Mouse (Mus musculus) kidney, embryonic 14.5 days (tissue): Measurements from ENCODE around the gene Ube2q2. TPM values are rescaled to one million over a fixed set of nuclear protein-coding genes. Genes with fewer than 3 reads are reported as not detected.
"Not testable (repeated sequence)": the region's sequence is repeated elsewhere in the genome, so short reads cannot be mapped to it uniquely, and the experiment has no call there.

Experiments used
- ATAC-seq: fragments of 200-750 bp; cut with Nextera tagmentation; 2 replicates; pipeline ENCODE4 v1.8.0; 2017; ENCODE audit warnings: moderate number of reproducible peaks, mild to moderate bottlenecking, moderate TSS enrichment, moderate library complexity; ENCODE audit not compliant: low FRiP score, low TSS enrichment
- H3K27ac ChIP-seq: fragments of 300-500 bp; sonication (generic); 2 replicates; pipeline ENCODE4 v1.5.1; 2014; ENCODE audit warnings: low read depth, mild to moderate bottlenecking, low read length, moderate library complexity, mixed read lengths
- H3K27me3 ChIP-seq: fragments of 300-500 bp; sonication (generic); 2 replicates; pipeline ENCODE4 v1.6.1; 2014; ENCODE audit warnings: mild to moderate bottlenecking, low read length; ENCODE audit not compliant: control insufficient read depth, insufficient read depth
- H3K36me3 ChIP-seq: fragments of 300-500 bp; sonication (generic); 2 replicates; pipeline ENCODE4 v1.6.1; 2014; ENCODE audit warnings: low read length, mixed read lengths; ENCODE audit not compliant: control insufficient read depth, insufficient read depth
- H3K4me1 ChIP-seq: fragments of 300-500 bp; sonication (generic); 2 replicates; pipeline ENCODE4 v1.6.1; 2014; ENCODE audit warnings: low read length, mixed read lengths; ENCODE audit not compliant: control insufficient read depth, insufficient read depth
- H3K4me2 ChIP-seq: fragments of 300-500 bp; sonication (generic); replicated peaks from 2 replicates; pipeline ENCODE4 v1.6.1; 2014; ENCODE audit warnings: low read depth, mild to moderate bottlenecking, low read length
- H3K4me3 ChIP-seq: fragments of 300-500 bp; sonication (generic); 2 replicates; pipeline ENCODE4 v1.5.1; 2014; ENCODE audit warnings: mild to moderate bottlenecking, low read length
- H3K9ac ChIP-seq: fragments of 300-500 bp; sonication (generic); 2 replicates; pipeline ENCODE4 v1.6.1; 2014; ENCODE audit warnings: low read depth, mild to moderate bottlenecking, low read length, moderate library complexity
- H3K9me3 ChIP-seq: fragments of 300-500 bp; sonication (generic); 2 replicates; pipeline ENCODE4 v1.6.1; 2016; ENCODE audit warnings: low read length; ENCODE audit not compliant: control insufficient read depth
- WGBS: fragments of 180-500 bp; shearing (Covaris S2); extraction: QIAGEN DNeasy Blood & Tissue Kit; methylation state at CpG from one replicate; pipeline ENCODE4 v1.1.7; 2014; 5-methylcytosine and 5-hydroxymethylcytosine counted together
- polyA plus RNA-seq: library from polyadenylated mRNA; unstranded; fragments of >200 nt; fragmentation: Nextera tagmentation; extraction: Ambion mirVana; gene quantifications from 2 replicates; pipeline ENCODE4 v1.2.1, GENCODE M21; 2014

Gene Ube2q2
- 37.6 and 40.8 TPM in 2 replicates for polyA plus RNA-seq

DNA sequence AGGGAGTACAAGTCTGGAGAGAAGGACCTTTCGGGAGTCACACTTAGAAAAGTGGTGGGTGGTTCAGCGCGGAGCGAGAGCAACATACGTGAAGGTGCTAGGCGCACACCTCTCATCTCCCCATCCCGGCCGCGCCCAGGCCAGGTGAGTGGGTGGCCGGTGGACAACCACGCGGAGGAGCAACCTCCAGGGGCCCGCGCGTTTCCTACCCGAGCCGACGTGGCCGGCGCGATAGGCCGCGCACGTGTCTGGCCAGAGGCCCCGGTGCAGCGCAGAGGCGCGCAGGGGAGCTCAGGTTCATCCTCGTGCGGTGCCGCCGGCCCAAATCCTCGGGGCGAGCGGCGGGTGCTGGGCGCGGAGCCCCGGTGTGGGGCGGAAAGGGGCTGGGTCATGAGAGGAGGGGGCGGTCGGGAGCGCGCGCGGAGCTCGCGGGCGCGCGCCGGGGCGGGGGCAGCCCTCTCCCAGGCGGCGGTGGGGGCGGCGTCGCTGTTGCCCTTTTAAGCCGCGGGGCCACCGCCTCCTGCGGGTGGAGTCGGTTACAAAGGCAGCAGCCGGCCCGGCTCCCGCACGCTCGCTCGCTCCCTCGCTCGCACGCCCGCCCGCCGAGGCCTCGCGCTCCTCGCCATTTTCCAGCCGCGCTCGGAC lies at the start of gene Ube2q2:
Gene Ube2q2, plus strand, starts transcription at position 1 of the 645 bp plus-strand sequence.
- no peaks in the 10 kb centered on the region for H3K27me3 ChIP-seq
- H3K9ac ChIP-seq, result peak within 1 kb of the TSS; percentile 92
- under 1% methylated on average over 70 of the region's 81 CpGs for WGBS
- H3K4me1 ChIP-seq, result peaks cover 8% of the 10 kb centered on the region
- no peaks in the 10 kb centered on the region for H3K36me3 ChIP-seq
- ATAC-seq, result peak; percentile 87
- peak within 1 kb of the TSS; percentile 77 for H3K4me2 ChIP-seq
- peak within 1 kb of the TSS; percentile 5; the same call in 1 of the 2 replicates for H3K27ac ChIP-seq
- H3K9me3 ChIP-seq, result no peaks in the 10 kb centered on the region
- peak within 1 kb of the TSS; percentile 88 for H3K4me3 ChIP-seq

DNA sequence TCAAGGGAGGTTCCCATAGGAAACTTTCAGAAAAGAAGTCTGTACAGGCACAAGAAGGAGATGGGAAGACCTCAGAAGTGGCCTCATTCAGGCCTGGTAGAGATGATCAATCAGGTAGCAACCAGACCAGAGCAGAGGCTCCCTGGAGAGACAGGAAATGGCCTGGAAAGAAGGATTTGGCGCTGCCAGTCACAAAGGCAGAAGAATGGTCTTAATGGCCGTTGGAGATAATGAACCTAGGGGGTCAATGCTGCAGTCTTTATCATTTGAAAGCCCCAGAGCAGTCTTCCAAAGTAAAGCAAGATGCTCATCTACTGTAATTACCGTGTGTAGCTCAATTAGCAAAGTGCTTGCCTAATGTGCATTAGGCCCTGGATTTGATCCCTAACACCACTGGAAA lies 47.5 kb upstream of the Ube2q2 start:
- 17% methylated on average over 3 of the region's 3 CpGs for WGBS
- no peak for ATAC-seq
- H3K36me3 ChIP-seq, result no peaks in the 10 kb centered on the region
- H3K4me3 ChIP-seq, result no peak overlapping the region
- no peaks in the 10 kb centered on the region for H3K4me1 ChIP-seq
- no peak overlapping the region for H3K27ac ChIP-seq
- H3K4me2 ChIP-seq, result no peak overlapping the region
- H3K9ac ChIP-seq, result no peak overlapping the region
- peaks cover 5% of the 10 kb centered on the region; the same call in 1 of the 2 replicates for H3K9me3 ChIP-seq
- H3K27me3 ChIP-seq, result no peaks in the 10 kb centered on the region

- Histone ChIP-seq H3K4me2 (no peak overlapping the region), H3K4me1 (no peaks in the 10 kb centered on the region), H3K27ac (no peak overlapping the region), H3K27me3 (no peaks in the 10 kb centered on the region), H3K9ac (no peak overlapping the region), H3K36me3 (no peaks in the 10 kb centered on the region), H3K4me3 (no peak overlapping the region), H3K9me3 (peaks cover 5% of the 10 kb centered on the region; the same call in 1 of the 2 replicates)
- 90% methylated on average over 8 of the region's 8 CpGs for WGBS
- no peak for ATAC-seq
Observed at GRCm38 (mm10) chr9:55102186-55102835, 46.3 kb upstream of the Ube2q2 start.

DNA sequence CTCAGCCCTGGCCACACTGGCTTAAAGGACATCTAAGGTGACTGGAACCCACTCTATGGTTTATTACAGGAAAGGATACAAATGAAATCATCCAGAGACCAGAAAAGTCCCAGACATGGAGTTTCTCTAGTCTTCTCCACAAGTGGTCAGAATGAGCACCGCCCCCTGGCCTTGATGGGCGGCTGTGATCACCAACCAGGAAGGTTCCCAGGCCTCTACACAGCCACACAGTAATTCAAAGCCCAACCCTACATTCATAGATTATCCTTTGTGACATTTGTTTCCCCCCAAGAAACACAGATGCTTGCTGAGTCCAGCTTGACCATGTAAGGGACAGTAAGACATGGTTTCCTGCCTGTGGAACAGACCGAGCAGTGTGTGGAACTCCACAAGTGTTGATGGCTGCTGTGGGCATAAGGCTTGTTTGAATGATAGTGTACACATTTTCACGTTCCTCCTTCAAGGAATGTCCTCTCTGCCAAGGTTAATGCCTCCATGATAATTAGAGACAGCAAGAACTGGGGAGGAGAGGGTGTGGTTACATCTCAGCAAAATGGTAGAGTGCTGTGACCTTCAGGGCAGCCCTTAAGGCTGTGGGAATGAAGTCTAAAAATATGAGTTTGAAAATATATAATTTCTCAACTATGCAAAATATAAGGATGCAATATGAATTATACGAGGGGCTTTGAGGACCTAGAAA lies 45.6 kb upstream of the Ube2q2 start:
- Histone ChIP-seq H3K9me3 (peaks cover 5% of the 10 kb centered on the region; the same call in 1 of the 2 replicates), H3K36me3 (no peaks in the 10 kb centered on the region), H3K27ac (no peak overlapping the region), H3K27me3 (no peaks in the 10 kb centered on the region), H3K4me3 (no peak overlapping the region), H3K9ac (no peak overlapping the region), H3K4me2 (no peak overlapping the region), H3K4me1 (no peaks in the 10 kb centered on the region)
- no peak for ATAC-seq
- WGBS, result 92% methylated on average over 5 of the region's 5 CpGs

DNA sequence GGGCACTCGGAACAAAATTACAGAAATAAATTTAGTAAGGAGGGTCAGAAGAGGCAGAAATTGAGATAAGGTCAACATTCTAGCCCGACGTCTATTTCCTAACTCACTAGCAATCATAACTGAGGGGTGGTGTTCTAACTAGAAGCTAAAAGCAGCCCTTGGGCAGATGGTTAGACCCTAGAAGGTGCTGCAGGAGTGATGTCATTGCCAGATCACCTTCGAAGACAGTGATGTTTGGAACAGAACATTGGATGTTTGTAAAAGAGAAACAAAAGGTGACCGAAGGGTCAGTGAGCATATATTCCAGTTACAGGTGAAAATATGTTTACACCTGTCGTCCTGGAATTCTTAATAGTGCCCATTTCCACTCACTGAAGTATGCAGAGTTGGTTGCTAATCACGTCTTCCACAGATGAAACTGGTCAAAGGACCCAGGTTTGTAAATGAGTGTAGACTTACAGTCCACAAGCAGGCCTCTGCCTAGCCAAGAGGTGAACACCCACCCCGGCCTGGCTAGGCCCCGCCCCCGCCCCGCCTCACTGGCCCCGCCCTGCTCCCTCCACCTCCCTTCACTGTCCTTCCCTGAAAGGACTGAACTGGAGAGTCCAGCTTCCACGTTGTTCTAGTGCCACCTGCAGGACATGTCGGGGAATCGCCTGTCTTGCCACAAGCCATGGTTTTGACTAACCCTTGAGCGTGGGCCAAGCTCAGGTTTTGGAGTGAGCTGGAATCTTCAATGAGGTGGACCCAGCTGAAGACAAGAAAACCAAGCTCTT lies 38.4 kb upstream of the Ube2q2 start:
- no peaks in the 10 kb centered on the region for H3K4me1 ChIP-seq
- WGBS, result 30% methylated on average over 16 of the region's 16 CpGs
- no peak overlapping the region for H3K4me2 ChIP-seq
- no peaks in the 10 kb centered on the region for H3K36me3 ChIP-seq
- no peaks in the 10 kb centered on the region for H3K9me3 ChIP-seq
- no peak overlapping the region for H3K9ac ChIP-seq
- H3K27me3 ChIP-seq, result no peaks in the 10 kb centered on the region
- H3K4me3 ChIP-seq, result no peak overlapping the region
- H3K27ac ChIP-seq, result no peak overlapping the region
- peak; percentile 91 for ATAC-seq

GRCm38 (mm10) chr9:55110835-55111217 lies 37.8 kb upstream of the Ube2q2 start:
- not testable (repeated sequence) for H3K4me2 ChIP-seq, H3K4me3 ChIP-seq, ATAC-seq, H3K9me3 ChIP-seq, H3K27me3 ChIP-seq, H3K9ac ChIP-seq, H3K27ac ChIP-seq, H3K36me3 ChIP-seq, H3K4me1 ChIP-seq
- 15% methylated on average over 2 of the region's 3 CpGs for WGBS

- no peak overlapping the region for H3K27ac ChIP-seq
- peak overlapping the region; percentile 28; the same call in 1 of the 2 replicates for H3K9ac ChIP-seq
- 80% methylated on average over 1 of the region's 1 CpGs for WGBS
- no peak overlapping the region for H3K4me2 ChIP-seq
- ATAC-seq, result no peak
- no peaks in the 10 kb centered on the region for H3K4me1 ChIP-seq
- H3K4me3 ChIP-seq, result no peak overlapping the region
- no peaks in the 10 kb centered on the region for H3K36me3 ChIP-seq
- no peaks in the 10 kb centered on the region for H3K9me3 ChIP-seq
- no peaks in the 10 kb centered on the region for H3K27me3 ChIP-seq
Observed at GRCm38 (mm10) chr9:55114752-55115151, 33.9 kb upstream of the Ube2q2 start.

DNA sequence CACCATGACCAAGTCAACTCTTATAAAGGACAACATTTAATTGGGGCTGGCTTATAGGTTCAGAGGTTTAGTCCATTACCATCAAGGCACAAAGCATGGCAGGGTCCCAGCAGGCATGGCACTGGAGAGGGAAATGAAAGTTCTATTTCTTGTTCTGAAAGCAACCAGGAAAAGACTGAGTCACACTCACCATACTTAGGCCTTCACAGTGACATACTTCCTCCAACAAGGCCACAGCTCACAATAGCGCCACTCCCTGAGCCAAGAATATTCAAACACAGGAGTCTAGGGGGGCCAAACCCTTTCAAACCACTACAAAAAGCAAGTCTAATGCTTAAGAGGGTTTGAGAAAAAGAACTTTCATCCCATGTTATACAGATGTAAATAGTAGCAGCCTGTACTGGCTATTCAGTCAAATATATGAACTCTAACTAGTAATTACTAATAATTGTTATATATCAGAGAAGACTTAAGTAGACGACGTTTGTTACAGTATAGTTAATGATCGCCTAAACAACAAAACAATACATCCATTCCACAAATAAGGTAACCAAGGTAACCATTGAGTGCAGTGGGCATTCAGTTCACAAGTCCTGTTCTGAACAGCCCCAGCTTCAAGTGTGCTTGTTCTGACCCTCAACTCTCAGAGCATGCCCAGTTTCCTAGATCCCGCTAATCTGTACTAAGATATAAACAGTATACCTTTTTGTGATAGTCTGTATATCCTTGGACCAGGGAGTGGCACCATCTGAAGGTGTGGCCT lies 31.2 kb upstream of the Ube2q2 start:
- H3K4me2 ChIP-seq, result no peak overlapping the region
- H3K27me3 ChIP-seq, result no peaks in the 10 kb centered on the region
- H3K4me3 ChIP-seq, result no peak overlapping the region
- H3K9me3 ChIP-seq, result no peaks in the 10 kb centered on the region
- no peak overlapping the region for H3K9ac ChIP-seq
- ATAC-seq, result no peak
- no peak overlapping the region for H3K27ac ChIP-seq
- WGBS, result 93% methylated on average over 5 of the region's 5 CpGs
- no peaks in the 10 kb centered on the region for H3K36me3 ChIP-seq
- no peaks in the 10 kb centered on the region for H3K4me1 ChIP-seq
